Mouse (Mus musculus): ENCODE results near the gene Mki67.

DNA sequence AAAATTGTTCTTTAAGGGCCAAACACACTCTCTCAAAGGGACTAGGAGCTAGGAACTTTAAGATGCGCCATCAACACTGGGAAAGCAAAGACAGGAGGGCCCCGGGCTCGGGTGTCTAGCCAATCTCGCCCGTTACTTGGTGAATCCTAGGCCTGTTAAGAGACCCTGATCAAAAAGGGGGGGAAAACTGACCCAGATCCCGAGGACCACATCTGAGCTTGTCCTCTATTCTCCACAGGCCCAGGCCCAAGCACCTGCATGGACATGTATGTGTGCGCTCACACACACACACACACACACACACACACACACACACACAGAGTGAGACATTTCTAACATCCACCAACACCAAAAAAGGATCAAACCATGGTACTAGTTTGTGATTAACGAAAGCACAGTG, 2.8 kb downstream of the Mki67 start:
- TF ChIP-seq GATA1 (IDR thresholded peaks at IDR 0.05; ENCODE audit: borderline replicate concordance, low read length) (no peak), FLI1 (IDR thresholded peaks at IDR 0.05; ENCODE audit: low read length) (no peak)
